Mouse (Mus musculus) ES-E14 (cell line): ENCODE data around the gene Supt16. TPM values are rescaled to one million over a fixed set of nuclear protein-coding genes. Genes with fewer than 3 reads are reported as not detected.

Source experiments
- DNase-seq: peaks from one replicate; pipeline ENCODE4 v3.0.0-alpha.2; 2013; ENCODE audit warnings: low read depth, low spot score
- H3K27ac ChIP-seq: 2 replicates; pipeline ENCODE4 v1.5.1; 2012; ENCODE audit warnings: low read depth, mild to moderate bottlenecking, low read length, moderate library complexity, mixed read lengths; ENCODE audit not compliant: poor library complexity, insufficient read depth, severe bottlenecking
- H3K36me3 ChIP-seq: 2 replicates; pipeline ENCODE4 v1.6.1; 2012; ENCODE audit warnings: mild to moderate bottlenecking, low read length, moderate library complexity, mixed read lengths; ENCODE audit not compliant: control insufficient read depth, poor library complexity, insufficient read depth, severe bottlenecking
- H3K4me1 ChIP-seq, 2 experiments: fragments of 150-350 bp in 1 of 2; sonication (generic) in 1 of 2; 2 replicates each; pipeline ENCODE4 v1.6.1; 2012; ENCODE audit warnings: low read length in 2 of 2, mild to moderate bottlenecking in 1 of 2, mixed read lengths in 1 of 2; ENCODE audit not compliant: control insufficient read depth in 2 of 2, insufficient read depth in 2 of 2, poor library complexity in 1 of 2
- H3K4me3 ChIP-seq, 2 experiments: fragments of 150-350 bp in 1 of 2; sonication (generic) in 1 of 2; 2 replicates each; pipeline ENCODE4 v1.5.1; 2012; ENCODE audit warnings: low read length in 2 of 2, low read depth in 1 of 2, mild to moderate bottlenecking in 1 of 2, mixed read lengths in 1 of 2; ENCODE audit not compliant: insufficient read depth in 1 of 2, poor library complexity in 1 of 2, severe bottlenecking in 1 of 2
- H3K9ac ChIP-seq: 2 replicates; pipeline ENCODE4 v1.6.1; 2012; ENCODE audit warnings: low read depth, mild to moderate bottlenecking, low read length, mixed read lengths; ENCODE audit not compliant: poor library complexity, insufficient read depth, severe bottlenecking
- H3K9me3 ChIP-seq: fragments of 150-350 bp; sonication (generic); 2 replicates; pipeline ENCODE4 v1.6.1; 2012; ENCODE audit warnings: low read depth, mild to moderate bottlenecking, low read length; ENCODE audit not compliant: control insufficient read depth, insufficient read depth
- CHD2 ChIP-seq: IDR thresholded peaks from 2 replicates; pipeline ENCODE4 v1.6.1; 2014; ENCODE audit warnings: mild to moderate bottlenecking, low read depth, low read length, inconsistent platforms
- HCFC1 ChIP-seq: IDR thresholded peaks from 2 replicates; pipeline ENCODE4 v1.6.1; 2012; ENCODE audit warnings: low read length, inconsistent platforms, borderline replicate concordance; ENCODE audit not compliant: insufficient read depth
- MAFK ChIP-seq: IDR thresholded peaks from 2 replicates; pipeline ENCODE4 v1.6.1; 2014; ENCODE audit warnings: mild to moderate bottlenecking, low read depth, low read length, inconsistent platforms; ENCODE audit not compliant: insufficient read depth
- ZC3H11A ChIP-seq: IDR thresholded peaks from 2 replicates; pipeline ENCODE4 v1.6.1; 2012; ENCODE audit warnings: low read depth, mild to moderate bottlenecking, inconsistent platforms, low read length, borderline replicate concordance
- ZNF384 ChIP-seq: IDR thresholded peaks from 2 replicates; pipeline ENCODE4 v1.6.1; 2012; ENCODE audit warnings: low read depth, low read length, inconsistent platforms
- in situ Hi-C, 2 experiments: fragments of 600-800 bp; cut with MboI; formaldehyde crosslinking; loops; one replicate each; pipeline ENCODE4 v1.15.1; 2025; ENCODE audit warnings: low sequenced_read_pairs in 2 of 2, inconsistent platforms in 1 of 2; ENCODE audit not compliant: unreplicated experiment in 2 of 2
- total RNA-seq: library from RNA; depleted of rRNA; stranded (reverse); fragments of 300-350 nt; gene quantifications from 2 replicates; pipeline ENCODE4 v1.2.3, GENCODE M21; 2012

Supt16 gene
- total RNA-seq, 1 experiment = 54.7 TPM

DNA sequence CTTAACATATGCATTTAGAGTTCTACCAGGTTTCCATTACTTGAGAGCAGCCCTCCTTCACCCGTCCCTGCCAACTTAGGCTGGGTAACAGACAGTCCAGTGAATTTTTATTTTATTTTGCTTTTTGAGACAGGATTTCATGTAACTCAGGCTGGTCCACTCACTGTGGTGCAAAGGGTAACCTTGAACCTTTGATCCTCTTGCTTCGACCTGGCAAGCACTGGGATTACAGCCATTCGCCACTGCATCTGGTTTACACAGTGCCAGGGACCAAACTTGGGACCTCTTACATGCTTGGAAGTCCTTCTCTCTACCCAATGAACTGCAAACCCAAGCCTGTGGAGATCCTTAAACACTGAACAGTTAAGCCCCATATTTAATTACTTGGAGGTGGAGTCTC is 72.6 kb downstream of the Supt16 start:
- TF ChIP-seq ZC3H11A (no peak), HCFC1 (no peak), MAFK (no peak), CHD2 (no peak)
- Histone ChIP-seq H3K27ac (no peak overlapping the region), H3K9me3 (no peaks in the 10 kb centered on the region), H3K4me1 (peaks cover 0 to 5% of the 10 kb centered on the region in 2 experiments; a peak in 3 of 4 replicates), H3K36me3 (no peaks in the 10 kb centered on the region; the same call in 1 of the 2 replicates), H3K9ac (no peak overlapping the region), H3K4me3 (no peak overlapping the region)
- DNase-seq = no peak
- in situ Hi-C loops = no loop called here

DNA sequence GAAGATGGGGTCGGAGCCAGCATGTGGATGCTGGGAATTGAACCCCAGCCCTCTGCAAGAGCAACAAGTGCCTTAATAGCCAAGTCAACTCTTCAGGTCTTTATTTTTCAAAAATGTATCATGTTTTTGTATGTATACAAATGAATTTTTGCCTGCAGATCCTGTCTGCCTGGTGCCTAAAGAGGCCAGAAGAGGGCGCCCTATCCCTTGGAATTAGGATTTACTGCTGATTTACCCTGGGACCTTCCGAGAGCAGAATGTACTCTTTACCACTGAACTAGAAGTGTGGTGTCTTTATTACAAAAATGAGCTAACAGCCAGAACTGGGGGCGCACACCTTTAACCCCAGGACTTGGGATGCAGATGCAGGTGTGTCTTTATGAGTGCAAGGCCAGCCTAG is 73.3 kb downstream of the Supt16 start:
- TF ChIP-seq HCFC1 (no peak), MAFK (no peak), ZC3H11A (0 out of 2 replicates have a peak, but pooled peaks have one; percentile 49)
- Histone ChIP-seq H3K9me3 (no peaks in the 10 kb centered on the region), H3K36me3 (no peaks in the 10 kb centered on the region; the same call in 1 of the 2 replicates), H3K4me3 (no peak overlapping the region), H3K4me1 (peaks cover 0 to 5% of the 10 kb centered on the region in 2 experiments; a peak in 3 of 4 replicates), H3K9ac (no peak overlapping the region), H3K27ac (no peak overlapping the region)
- in situ Hi-C loops = no loop called here
- DNase-seq = peak; percentile 59

DNA sequence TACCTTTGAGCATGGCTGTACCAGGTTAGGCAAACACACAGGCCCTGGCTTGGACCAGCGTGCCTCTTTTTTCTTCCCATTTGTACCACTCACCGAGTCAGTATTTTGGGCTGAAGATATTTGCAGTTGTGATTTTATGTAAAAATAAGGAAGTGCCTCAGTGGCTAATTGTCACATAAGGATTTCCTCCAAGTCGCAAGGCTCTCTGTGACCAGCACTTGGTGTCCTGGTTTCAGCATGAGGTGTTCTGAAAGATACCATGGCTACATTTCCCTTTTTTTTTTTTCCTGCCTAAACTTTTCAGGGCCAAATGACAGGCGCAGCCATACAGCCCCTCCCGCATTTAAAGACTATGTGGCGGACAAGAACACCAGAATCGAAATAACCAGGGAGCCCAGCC is 77.0 kb downstream of the Supt16 start:
- no peak for DNase-seq
- Histone ChIP-seq H3K9me3 (no peaks in the 10 kb centered on the region), H3K36me3 (no peaks in the 10 kb centered on the region; the same call in 1 of the 2 replicates), H3K4me1 (peaks cover 5 to 9% of the 10 kb centered on the region in 2 experiments; a peak in 3 of 4 replicates), H3K4me3 (peak overlapping the region in 1 of 2 experiments; percentile 48; a peak in 2 of 4 replicates), H3K9ac (peak overlapping the region; percentile 15; the same call in 1 of the 2 replicates), H3K27ac (no peak overlapping the region)
- TF ChIP-seq ZC3H11A (no peak), CHD2 (no peak)
- in situ Hi-C loops = no loop called here

DNA sequence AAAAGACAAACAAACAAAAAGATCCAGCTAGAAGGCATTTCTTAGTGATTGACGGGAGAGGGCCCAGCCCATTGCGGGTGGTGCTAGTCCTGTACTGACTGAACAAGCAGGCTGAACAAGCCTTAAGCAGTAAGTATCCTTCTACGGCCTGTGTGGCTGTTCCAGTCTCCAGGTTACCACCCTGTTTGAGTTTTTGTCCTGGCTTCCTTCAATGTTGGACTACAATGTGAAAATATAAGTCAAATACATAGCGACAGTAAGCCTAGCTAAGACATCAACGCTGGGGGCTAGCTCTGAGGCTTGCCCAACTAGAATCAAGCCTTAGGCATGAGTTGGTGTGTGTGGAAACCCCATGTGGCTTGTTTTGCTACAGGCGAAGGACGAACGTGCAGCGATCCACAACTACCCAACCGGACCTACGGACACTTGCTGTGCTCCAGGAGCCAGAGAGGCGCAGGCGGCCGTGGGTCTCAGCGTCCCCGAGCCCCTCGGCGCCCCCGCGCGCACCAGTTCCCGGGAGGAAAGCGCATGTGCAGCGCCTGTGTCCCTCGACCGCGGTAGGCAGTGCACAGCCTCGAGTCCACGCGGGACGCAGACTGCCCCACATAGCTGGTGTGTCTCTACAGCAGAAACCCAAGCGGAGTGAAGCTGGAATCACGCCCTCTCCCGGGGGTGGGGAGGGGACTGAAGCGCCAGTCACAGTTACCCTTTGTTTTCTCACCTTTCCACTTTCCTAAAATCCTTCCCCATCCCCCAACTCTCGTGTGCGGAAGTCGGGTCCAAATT is 78.2 kb downstream of the Supt16 start:
- no peak for TF ChIP-seq HCFC1
- TF ChIP-seq ZNF384 = no peak
- TF ChIP-seq CHD2 = no peak
- no peak for TF ChIP-seq ZC3H11A
- no peak for TF ChIP-seq MAFK
- in situ Hi-C loops = no loop called here

DNA sequence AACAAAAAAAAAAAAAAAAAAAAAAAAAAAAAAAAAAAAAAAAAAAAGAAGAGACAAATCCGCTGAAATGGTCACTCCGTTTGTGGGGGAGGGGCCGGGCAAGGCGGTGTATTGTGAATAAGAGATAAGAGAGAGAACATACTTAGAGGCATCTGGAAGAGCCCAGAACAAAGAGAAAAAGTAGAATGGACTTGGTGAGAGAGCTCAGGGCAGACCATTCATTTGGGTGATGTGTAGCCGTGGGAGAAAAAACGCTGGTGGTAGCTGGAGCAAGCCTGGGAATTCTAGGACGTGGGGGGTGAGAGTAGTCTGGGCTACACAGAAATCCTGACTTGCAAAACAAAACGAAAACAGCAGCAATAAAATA is 78.8 kb downstream of the Supt16 start:
- in situ Hi-C loops = no loop called here
- Histone ChIP-seq H3K9ac (no peak overlapping the region; the same call in 1 of the 2 replicates), H3K27ac (no peak overlapping the region), H3K36me3 (no peaks in the 10 kb centered on the region), H3K4me3 (no peak overlapping the region), H3K4me1 (peaks cover 9 to 13% of the 10 kb centered on the region in 2 experiments), H3K9me3 (no peaks in the 10 kb centered on the region)
- TF ChIP-seq MAFK = no peak
- TF ChIP-seq ZNF384 = no peak
- no peak for TF ChIP-seq HCFC1
- no peak for TF ChIP-seq ZC3H11A
- no peak for TF ChIP-seq CHD2
- DNase-seq = no peak

More for the DNA sequence above, 78.2 kb downstream of the Supt16 start:
- H3K27ac ChIP-seq = peak overlapping the region; percentile 6; the same call in 1 of the 2 replicates
- no peaks in the 10 kb centered on the region for H3K9me3 ChIP-seq
- H3K36me3 ChIP-seq = no peaks in the 10 kb centered on the region
- peak overlapping the region; percentile 56 for H3K9ac ChIP-seq
- peak overlapping the region; percentile 48 to 56 for H3K4me3 ChIP-seq
- peak; percentile 69 for DNase-seq
- H3K4me1 ChIP-seq = peaks cover 8 to 13% of the 10 kb centered on the region in 2 experiments; a peak in 3 of 4 replicates
